Mouse (Mus musculus): ENCODE measurements around the gene Cfap77.

The Cfap77 gene

GRCm38 (mm10) chr2:28897340-28897899 is 157.4 kb downstream of the Cfap77 start:
- no peak for DNase-seq

GRCm38 (mm10) chr2:28895876-28896275 is 159.0 kb downstream of the Cfap77 start:
- no peak for DNase-seq

- no peak for DNase-seq
These were observed 161.3 kb downstream of the Cfap77 start for GRCm38 (mm10) chr2:28893526-28893925.

- no peak for DNase-seq
These were observed 162.1 kb downstream of the Cfap77 start for GRCm38 (mm10) chr2:28892796-28893195.

- no peak for DNase-seq
These were observed 170.0 kb downstream of the Cfap77 start for GRCm38 (mm10) chr2:28884914-28885313.

GRCm38 (mm10) chr2:28882826-28883485 is 171.9 kb downstream of the Cfap77 start:
- DNase-seq, result no peak

GRCm38 (mm10) chr2:28882047-28882446 is 172.8 kb downstream of the Cfap77 start:
- DNase-seq, result no peak

- no peak for DNase-seq
These were observed 173.6 kb downstream of the Cfap77 start for GRCm38 (mm10) chr2:28881275-28881674.
